In genomic region chr12:21286243-21286622, GRCm38 (mm10) we compare ENCODE assay signal across 8 mouse cellular contexts. TPM values are rescaled to one million over a fixed set of nuclear protein-coding genes. Genes with fewer than 3 reads are reported as not detected.
DNase-seq lines count a peak whose midpoint lies in the region; ATAC-seq and TF ChIP-seq lines count a peak whose summit lies in the region.

TSS of gene Itgb1bp1 (minus strand) at chr12:21286284.

- peak; percentile 12; the same call in 1 of the 2 replicates for TF ChIP-seq CTCF in midbrain, postnatal 0 days (IDR thresholded peaks at IDR 0.05)

- peak; percentile 96 for DNase-seq in brain, embryonic 18.5 days (ENCODE audit: low read depth, low spot score)
- DNase-seq in midbrain, postnatal 0 days (ENCODE audit: low spot score), result peak; percentile 99
- DNase-seq in spleen, postnatal 4 days (ENCODE audit: low spot score in 2 of 2), result peak; percentile 98 to 99

- under 1% methylated on average over 28 of the region's 28 CpGs for WGBS in heart, embryonic 11.5 days (ENCODE audit: insufficient replicate concordance)
- WGBS in kidney, embryonic 15.5 days, result under 1% methylated on average over 28 of the region's 28 CpGs
- under 1% methylated on average over 28 of the region's 28 CpGs for WGBS in limb, embryonic 15.5 days
- WGBS in midbrain, postnatal 0 days, result under 1% methylated on average over 28 of the region's 28 CpGs

- peaks cover 33% of the 10 kb centered on the region for H3K4me1 ChIP-seq in erythroblast, embryonic 14.5 days (ENCODE audit: control insufficient read depth)
- peaks cover 10% of the 10 kb centered on the region for H3K4me1 ChIP-seq in heart, embryonic 11.5 days (ENCODE audit: control insufficient read depth, insufficient read depth, low read length)
- peaks cover 23% of the 10 kb centered on the region for H3K4me1 ChIP-seq in kidney, embryonic 15.5 days
- peaks cover 20% of the 10 kb centered on the region for H3K4me1 ChIP-seq in limb, embryonic 15.5 days
- H3K4me1 ChIP-seq in midbrain, postnatal 0 days (ENCODE audit: insufficient read depth, low read length), result peaks cover 14% of the 10 kb centered on the region

- peak; percentile 84 for ATAC-seq in CD4-positive, CD25-positive, alpha-beta regulatory T cell, adult 4 months
- peak; percentile 92 for ATAC-seq in heart, embryonic 11.5 days (replicated peaks; ENCODE audit: insufficient number of reproducible peaks, low FRiP score, low TSS enrichment)
- peak; percentile 96 for ATAC-seq in kidney, embryonic 15.5 days (replicated peaks; ENCODE audit: low FRiP score)
- peak; percentile 95 for ATAC-seq in limb, embryonic 15.5 days (ENCODE audit: insufficient number of reproducible peaks, low FRiP score, low TSS enrichment, low read depth)
- peak; percentile 96 for ATAC-seq in midbrain, postnatal 0 days (ENCODE audit: low FRiP score)

- H3K9me3 ChIP-seq in erythroblast, embryonic 14.5 days (ENCODE audit: control insufficient read depth, low read length), result no peaks in the 10 kb centered on the region
- no peaks in the 10 kb centered on the region for H3K9me3 ChIP-seq in heart, embryonic 11.5 days (replicated peaks; ENCODE audit: control insufficient read depth, low read length)
- no peaks in the 10 kb centered on the region for H3K9me3 ChIP-seq in kidney, embryonic 15.5 days (replicated peaks)
- no peaks in the 10 kb centered on the region for H3K9me3 ChIP-seq in limb, embryonic 15.5 days
- H3K9me3 ChIP-seq in midbrain, postnatal 0 days (ENCODE audit: low read length), result no peaks in the 10 kb centered on the region

- peak within 1 kb of the TSS; percentile 86 for H3K27ac ChIP-seq in heart, embryonic 11.5 days (ENCODE audit: low read depth, low read length)
- peak within 1 kb of the TSS; percentile 94 for H3K27ac ChIP-seq in kidney, embryonic 15.5 days
- H3K27ac ChIP-seq in limb, embryonic 15.5 days, result peak within 1 kb of the TSS; percentile 97
- peak within 1 kb of the TSS; percentile 89 for H3K27ac ChIP-seq in midbrain, postnatal 0 days (ENCODE audit: low read depth, low read length)

- no peaks in the 10 kb centered on the region for H3K27me3 ChIP-seq in erythroblast, embryonic 14.5 days (ENCODE audit: control insufficient read depth)
- no peaks in the 10 kb centered on the region for H3K27me3 ChIP-seq in heart, embryonic 11.5 days (ENCODE audit: control insufficient read depth, insufficient read depth, low read length)
- H3K27me3 ChIP-seq in kidney, embryonic 15.5 days, result no peaks in the 10 kb centered on the region
- H3K27me3 ChIP-seq in limb, embryonic 15.5 days, result no peaks in the 10 kb centered on the region
- no peaks in the 10 kb centered on the region for H3K27me3 ChIP-seq in midbrain, postnatal 0 days (ENCODE audit: insufficient read depth, low read length)

- peak within 1 kb of the TSS; percentile 90 for H3K4me2 ChIP-seq in heart, embryonic 11.5 days
- peak within 1 kb of the TSS; percentile 86 for H3K4me2 ChIP-seq in kidney, embryonic 15.5 days
- H3K4me2 ChIP-seq in limb, embryonic 15.5 days, result peak within 1 kb of the TSS; percentile 84
- H3K4me2 ChIP-seq in midbrain, postnatal 0 days (ENCODE audit: low read depth, low read length, poor library complexity, severe bottlenecking), result peak within 1 kb of the TSS; percentile 87

- H3K9ac ChIP-seq in heart, embryonic 11.5 days (ENCODE audit: low read depth, low read length), result peak within 1 kb of the TSS; percentile 95
- H3K9ac ChIP-seq in kidney, embryonic 15.5 days, result peak within 1 kb of the TSS; percentile 90
- peak within 1 kb of the TSS; percentile 92 for H3K9ac ChIP-seq in limb, embryonic 15.5 days
- peak within 1 kb of the TSS; percentile 84 for H3K9ac ChIP-seq in midbrain, postnatal 0 days (replicated peaks; ENCODE audit: low read length, poor library complexity, severe bottlenecking)

- H3K36me3 ChIP-seq in erythroblast, embryonic 14.5 days (ENCODE audit: control insufficient read depth), result peaks cover 16% of the 10 kb centered on the region
- H3K36me3 ChIP-seq in heart, embryonic 11.5 days (ENCODE audit: control insufficient read depth, insufficient read depth, low read length), result no peaks in the 10 kb centered on the region
- H3K36me3 ChIP-seq in kidney, embryonic 15.5 days, result peaks cover 15% of the 10 kb centered on the region
- peaks cover 10% of the 10 kb centered on the region for H3K36me3 ChIP-seq in limb, embryonic 15.5 days
- peaks cover 9% of the 10 kb centered on the region for H3K36me3 ChIP-seq in midbrain, postnatal 0 days (ENCODE audit: insufficient read depth, low read length)

- H3K4me3 ChIP-seq in erythroblast, embryonic 14.5 days (replicated peaks), result peak within 1 kb of the TSS; percentile 93
- peak within 1 kb of the TSS; percentile 91 for H3K4me3 ChIP-seq in heart, embryonic 11.5 days (ENCODE audit: low read depth, low read length)
- H3K4me3 ChIP-seq in kidney, embryonic 15.5 days (replicated peaks), result peak within 1 kb of the TSS; percentile 91
- H3K4me3 ChIP-seq in limb, embryonic 15.5 days, result peak within 1 kb of the TSS; percentile 79
- peak within 1 kb of the TSS; percentile 85 for H3K4me3 ChIP-seq in midbrain, postnatal 0 days (ENCODE audit: low read depth, low read length)

RNA-seq across cellular contexts. Expression of gene Itgb1bp1, which starts in this region (rescaled TPM):
- polyA plus RNA-seq in CD4-positive, CD25-positive, alpha-beta regulatory T cell, adult 4 months (2017; shearing (Covaris generic)), result 10 to 100 TPM; 68.6 to 70.5 TPM
- polyA plus RNA-seq in erythroblast, embryonic 14.5 days (2012), result 0.90 and 1.6 TPM in 2 replicates
- 36.6 and 41.6 TPM in 2 replicates for polyA plus RNA-seq in heart, embryonic 11.5 days (2014; fragmentation: Nextera tagmentation; extraction: Ambion mirVana)
- 45.8 and 46.0 TPM in 2 replicates for polyA plus RNA-seq in kidney, embryonic 15.5 days (2015; fragmentation: Nextera tagmentation; extraction: Ambion mirVana)
- 49.3 and 50.8 TPM in 2 replicates for polyA plus RNA-seq in limb, embryonic 15.5 days (2015; fragmentation: Nextera tagmentation; extraction: Ambion mirVana)
- total RNA-seq in midbrain, postnatal 0 days (2014; rRNA removed), result 16.1 and 17.5 TPM in 2 replicates
- polyA plus RNA-seq in midbrain, postnatal 0 days (2015; fragmentation: Nextera tagmentation; extraction: Ambion mirVana), result 30.0 and 30.8 TPM in 2 replicates

Comparison
In these comparisons a context has a peak if more than half of its experiments do, and no peak if none do; other contexts are left out.
1. Peak in every context shown above with its lines: DNase-seq, ATAC-seq, H3K4me3 ChIP-seq and H3K27ac ChIP-seq.
2. RNA of gene Itgb1bp1 (polyA plus RNA-seq): 68.6 to 70.5 TPM in CD4-positive, CD25-positive, alpha-beta regulatory T cell, adult 4 months, 49.3 to 50.8 TPM in limb, embryonic 15.5 days, 45.8 to 46.0 TPM in kidney, embryonic 15.5 days, 36.6 to 41.6 TPM in heart, embryonic 11.5 days and 30.0 to 30.8 TPM in midbrain, postnatal 0 days; 0.90 to 1.6 TPM in erythroblast, embryonic 14.5 days; every median in the first group is over 10 times any median in the second.